Mouse (Mus musculus): ENCODE measurements at regions not wholly inside any gene's neighbourhood (a gene's known extent, or its start where the extent isn't known, plus 50 kb on each side); places are given as distances from the start of the nearest gene placed in this dataset.

DNA sequence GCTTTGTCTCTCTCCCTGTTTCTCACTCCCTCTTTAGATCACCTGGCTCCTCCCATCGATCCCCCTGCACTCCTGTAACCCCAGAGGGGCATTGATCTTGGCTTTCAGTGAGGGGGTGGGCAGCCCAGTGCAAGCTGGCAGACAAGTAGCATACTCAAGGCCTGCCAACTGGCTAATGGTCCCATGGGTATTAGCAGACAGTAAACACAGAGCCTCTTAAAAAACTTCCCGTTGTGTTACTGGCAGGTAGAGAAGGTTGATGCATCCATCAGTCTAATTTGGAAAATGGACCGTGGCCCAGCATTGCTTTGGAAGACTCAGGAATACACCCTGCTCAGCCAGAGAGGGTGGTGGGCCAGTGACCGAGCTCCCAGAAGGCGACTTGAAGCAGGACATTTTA lies 145.0 kb downstream of the 9530068E07Rik start:
- in situ Hi-C loops (cut with MboI, MseI): no loop called here

DNA sequence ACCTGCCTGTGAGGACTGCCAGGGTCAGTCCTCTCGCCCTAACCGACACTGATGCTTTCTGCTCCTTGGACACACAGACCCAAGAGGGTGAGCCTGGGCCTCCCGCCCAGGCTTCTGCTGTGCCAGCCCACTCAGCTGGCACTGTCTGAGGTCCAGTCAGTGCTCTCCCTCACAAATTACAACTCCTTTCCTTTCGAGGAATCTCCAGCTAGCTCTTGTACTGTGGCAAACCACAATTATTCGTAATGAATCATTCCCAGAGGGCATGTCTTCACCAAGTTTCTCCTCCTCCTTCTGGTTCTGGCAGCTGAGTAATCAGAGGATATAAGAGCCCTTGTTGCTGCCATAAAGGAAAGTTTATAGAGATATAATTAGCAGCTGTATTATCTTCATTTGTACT lies 155.2 kb downstream of the 9530068E07Rik start:
- in situ Hi-C loops (cut with MboI, MseI): no loop called here

DNA sequence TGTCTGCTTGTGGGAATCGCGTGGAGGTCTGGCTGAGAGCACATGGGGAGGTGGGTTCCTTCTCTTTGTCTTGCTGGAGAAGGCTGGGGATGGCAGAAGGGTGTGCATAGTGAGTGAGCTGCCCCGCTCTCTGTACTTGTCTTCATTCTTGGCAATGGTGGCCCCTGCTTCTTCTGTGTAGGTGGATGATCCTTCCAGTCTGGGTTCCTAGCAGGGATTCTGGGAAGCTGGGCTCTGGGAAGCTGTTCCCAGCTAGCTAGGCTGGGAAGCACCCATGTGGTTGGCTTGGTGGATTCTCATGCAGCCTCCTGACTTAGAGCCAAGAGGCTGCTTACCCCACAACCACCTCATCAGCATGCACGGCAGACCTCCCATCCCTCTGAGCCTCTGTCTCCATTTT lies 156.6 kb downstream of the 9530068E07Rik start:
- in situ Hi-C loops (cut with MboI, MseI): no loop called here

DNA sequence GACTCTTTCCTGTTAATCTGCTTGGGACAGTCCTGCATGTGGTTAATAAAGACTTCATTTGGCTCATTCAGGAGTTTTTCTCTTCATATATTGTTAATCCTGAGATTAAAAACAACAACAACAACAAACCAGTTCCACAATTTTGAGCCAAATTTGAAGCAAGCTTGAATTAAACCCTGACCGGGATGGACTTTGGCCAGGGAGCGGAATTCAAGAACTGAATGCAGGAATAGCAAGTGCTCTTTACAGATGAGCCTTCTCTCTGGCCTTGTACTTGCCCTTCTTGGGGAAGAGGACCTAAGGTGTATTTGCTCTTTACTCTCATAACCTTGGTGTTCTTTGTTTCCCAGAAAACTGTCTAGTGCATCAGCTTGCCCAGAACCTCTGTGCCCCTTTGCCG lies 161.6 kb downstream of the 9530068E07Rik start:
- in situ Hi-C loops (cut with MboI, MseI): no loop called here

DNA sequence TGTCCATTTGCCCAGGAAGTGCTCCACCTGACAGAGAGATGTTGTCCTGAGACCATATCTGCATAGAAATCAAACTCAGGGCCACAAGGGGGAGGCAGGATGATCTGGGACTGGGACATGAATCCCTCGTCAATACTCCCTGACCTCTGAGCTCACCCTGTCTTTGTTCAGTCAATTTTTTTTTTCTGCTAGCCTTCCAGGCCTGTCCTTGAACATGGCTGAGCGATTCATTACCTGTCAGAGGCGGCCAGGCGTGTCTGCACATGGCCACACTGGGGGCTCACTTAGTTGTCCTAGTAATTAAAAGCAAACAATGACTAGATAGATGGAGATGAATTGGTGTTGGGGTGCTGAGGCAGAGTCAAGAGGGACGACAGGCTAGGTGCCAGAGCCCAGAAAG lies 162.6 kb downstream of the 9530068E07Rik start:
- in situ Hi-C loops (cut with MboI, MseI): no loop called here

DNA sequence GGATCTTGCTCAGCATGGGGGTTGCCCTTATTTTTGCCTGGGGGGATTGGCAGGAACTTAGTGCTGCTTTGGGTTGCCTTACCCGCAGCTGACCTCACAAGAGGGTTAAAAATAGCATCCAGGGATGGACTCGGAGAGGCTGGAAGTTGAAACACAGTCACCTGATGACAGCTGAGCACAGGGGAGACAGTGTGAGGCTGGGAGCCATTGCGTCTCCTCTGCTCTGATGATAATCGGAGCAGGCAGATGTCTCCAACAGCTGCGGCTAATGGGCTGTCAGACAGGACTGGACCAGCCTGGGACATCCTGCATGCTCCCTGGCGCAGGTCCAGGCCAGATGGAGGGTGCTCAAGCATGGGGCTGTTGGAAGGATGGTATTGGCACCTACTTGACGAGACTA lies 165.1 kb downstream of the 9530068E07Rik start:
- in situ Hi-C loops (cut with MboI, MseI): no loop called here

DNA sequence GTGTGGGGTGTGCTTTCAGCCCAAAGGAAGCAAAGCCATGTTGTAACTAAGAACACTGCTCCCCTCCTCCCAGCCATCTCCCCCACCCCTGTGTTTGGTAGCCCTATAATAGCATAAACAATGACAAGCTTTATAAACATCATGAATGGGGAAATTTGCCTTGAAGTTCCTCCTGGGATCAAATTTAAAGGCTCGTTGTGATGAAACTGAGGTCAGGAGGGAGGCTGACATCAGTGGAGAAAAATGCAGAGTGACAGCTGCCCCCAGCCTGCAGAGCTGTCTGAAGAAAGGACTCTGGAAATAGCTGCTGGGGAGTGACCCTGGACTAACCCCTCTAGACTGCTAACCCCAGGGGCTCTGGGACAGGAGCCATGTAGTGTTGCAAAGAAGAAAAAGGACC lies 169.2 kb downstream of the 9530068E07Rik start:
- in situ Hi-C loops (cut with MboI, MseI): no loop called here

DNA sequence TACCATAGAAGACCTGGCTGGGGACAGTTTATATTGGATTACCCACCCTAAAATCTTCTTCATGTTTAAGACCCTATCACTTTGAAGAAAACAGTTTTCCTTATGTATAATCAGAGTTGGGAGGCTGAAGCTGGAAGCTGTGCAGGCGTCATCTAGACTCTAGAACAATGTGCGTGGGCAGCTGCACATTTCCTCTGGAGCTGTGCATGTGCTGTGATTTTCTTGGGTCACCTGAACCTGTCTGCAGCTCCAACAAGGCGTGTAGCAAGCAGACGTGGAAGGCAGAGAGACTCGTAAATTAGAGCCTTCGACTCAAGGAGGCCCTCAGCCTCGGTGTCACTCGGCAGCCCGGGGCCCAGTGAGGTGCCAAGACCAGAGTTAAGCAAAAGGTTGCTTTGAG lies 169.8 kb downstream of the 9530068E07Rik start:
- in situ Hi-C loops (cut with MboI, MseI): no loop called here

DNA sequence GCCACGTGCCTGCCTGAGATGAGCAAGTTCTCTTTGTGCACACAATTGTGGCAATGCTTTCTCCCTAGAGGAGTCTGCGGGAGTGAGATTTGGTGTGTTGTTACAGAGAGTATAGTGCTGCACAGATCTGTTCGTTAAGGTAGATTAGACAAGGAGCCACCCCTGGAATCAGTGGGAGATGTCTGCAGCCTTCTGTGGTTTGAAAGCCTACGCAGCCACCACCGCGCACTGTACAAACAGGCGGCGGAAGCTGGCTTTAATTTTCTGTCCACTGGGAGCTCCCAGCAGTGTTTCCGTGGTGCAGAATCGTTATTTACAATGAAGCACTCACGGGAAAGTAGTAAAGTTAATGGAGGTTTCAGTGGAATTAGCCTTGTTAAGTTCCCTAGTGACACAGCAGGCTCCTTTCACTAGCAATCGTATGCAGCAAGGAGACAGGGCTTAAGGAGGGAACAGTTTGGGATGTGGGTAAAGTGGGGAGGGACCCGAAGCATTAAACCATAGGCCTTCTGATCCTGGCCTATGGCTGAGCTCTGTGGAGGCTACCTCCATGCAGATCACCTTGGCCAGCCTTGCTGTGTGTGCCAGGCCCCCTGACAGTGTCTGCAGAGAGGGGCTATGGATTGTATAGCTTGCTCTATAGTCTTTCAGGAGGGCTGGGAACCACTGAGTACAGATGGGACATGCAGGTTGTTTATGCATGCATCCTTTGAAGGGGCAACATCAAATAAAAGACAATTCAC lies 171.9 kb downstream of the 9530068E07Rik start:
- in situ Hi-C loops (cut with MboI, MseI): no loop called here

DNA sequence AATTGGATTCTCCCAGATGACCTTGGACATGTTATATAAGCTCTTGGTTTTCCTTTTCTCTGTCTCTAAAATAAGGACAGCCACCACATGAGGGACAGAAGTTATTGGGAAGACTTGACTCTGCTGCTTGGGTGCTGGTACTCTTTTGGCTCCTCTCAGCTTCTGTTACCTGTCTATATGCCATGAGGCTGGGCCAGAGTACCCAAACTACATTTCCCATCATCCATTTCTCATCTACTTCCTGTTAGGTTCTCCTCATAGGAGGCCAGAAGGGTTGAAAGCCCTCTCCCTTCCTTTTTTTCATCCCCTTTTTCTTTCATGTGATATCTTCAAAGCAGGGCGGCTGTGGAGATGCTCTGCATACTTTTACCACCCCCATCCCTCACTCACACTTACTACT lies 172.6 kb downstream of the 9530068E07Rik start:
- in situ Hi-C loops (cut with MboI, MseI): no loop called here

DNA sequence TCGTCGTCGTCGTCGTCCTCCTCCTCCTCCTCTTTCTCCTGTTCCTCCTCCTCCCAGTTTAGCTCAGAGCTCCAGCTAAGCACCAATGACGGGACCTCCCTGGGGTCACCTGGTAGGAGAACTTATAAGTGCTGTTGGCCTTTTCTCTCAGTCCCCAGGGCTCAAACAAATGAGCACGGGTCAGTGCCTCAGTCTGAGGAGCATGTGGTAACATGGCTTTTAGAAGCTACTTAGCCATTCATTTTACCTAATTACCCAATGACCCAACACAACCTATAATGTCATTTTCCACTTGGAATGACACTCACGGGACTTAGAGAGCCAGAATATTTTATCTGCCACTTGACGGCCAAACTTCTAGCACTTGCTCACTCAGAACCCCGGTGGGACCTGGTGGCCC lies 173.5 kb downstream of the 9530068E07Rik start:
- in situ Hi-C loops (cut with MboI, MseI): no loop called here

DNA sequence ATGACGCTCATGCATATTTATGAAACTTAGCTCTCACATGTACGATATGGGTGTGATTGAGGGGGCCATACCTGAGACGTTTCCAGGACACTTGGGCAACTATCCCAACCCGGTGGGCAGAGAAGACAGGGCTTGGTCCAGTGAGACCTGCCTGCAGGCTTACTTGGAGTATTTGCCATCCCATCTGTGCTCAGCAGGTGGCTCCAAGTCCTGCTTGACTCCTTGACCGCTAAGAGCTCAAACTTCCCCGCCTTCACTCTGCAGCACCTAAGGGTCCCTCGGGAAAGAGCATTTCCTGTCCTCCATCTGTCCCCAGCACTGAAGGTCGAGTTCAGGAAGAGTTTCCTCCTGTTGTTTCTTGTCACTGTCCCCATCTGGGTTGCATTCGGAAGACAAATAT lies 182.2 kb downstream of the 9530068E07Rik start:
- in situ Hi-C loops (cut with MboI, MseI): no loop called here

DNA sequence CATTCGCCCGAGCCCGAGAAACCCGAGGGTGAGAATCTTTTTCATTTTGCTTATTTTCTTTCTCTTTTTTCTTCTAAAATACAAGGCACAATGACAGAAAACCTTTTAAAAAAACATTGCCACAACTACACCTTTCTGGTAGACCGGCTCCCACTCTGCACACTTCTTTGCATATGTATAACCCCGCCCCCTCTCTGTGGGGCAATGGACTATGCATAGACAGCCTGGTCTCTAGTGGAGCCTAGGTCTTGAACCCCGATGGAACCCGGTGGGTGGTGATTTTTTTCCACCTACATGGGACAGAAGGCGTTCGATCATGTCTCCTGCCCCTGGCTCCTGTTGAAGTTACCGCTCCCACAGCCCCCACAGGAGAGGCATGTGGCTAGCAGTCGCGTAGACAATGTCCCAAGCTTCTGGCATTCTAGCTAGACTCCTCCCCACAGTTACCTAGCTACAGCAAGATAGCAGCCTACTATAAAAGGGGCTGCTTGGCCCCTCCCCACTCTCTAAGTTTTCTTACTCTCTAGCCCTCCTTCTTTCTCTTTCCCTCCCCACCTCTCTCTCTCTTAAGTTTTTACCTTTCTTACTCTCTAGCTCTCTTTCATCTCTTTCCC lies 183.6 kb downstream of the 9530068E07Rik start:
- in situ Hi-C loops (cut with MboI, MseI): no loop called here

DNA sequence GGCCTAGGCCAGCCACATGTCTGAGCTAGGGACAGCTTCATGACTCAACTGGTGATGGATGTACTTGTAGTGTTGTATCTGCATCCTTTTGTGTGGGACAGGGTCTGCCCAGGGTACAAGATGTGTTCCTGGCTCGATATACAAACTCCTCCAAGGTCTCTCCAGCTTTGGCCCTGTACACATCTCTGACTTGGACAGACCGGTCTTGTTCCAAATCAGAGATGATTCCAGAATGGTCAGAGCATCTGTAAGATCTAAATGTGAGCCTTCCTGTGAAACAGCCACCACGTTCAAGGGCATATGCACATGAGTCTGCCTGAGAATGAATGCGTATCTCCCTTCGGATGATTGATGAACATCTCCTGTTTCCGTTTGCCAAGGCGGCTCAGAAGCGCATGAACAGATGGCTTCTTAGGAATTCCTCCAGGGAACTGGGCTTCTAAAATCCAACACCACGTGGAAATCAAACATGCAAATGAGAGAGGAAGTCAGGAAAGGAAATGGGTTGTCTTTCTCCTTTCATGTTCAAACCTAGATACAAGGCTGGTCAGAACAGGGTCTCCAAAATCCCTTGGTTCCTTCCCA lies 172.7 kb upstream of the Fstl4 start:
- in situ Hi-C loops (cut with MboI, MseI): no loop called here

DNA sequence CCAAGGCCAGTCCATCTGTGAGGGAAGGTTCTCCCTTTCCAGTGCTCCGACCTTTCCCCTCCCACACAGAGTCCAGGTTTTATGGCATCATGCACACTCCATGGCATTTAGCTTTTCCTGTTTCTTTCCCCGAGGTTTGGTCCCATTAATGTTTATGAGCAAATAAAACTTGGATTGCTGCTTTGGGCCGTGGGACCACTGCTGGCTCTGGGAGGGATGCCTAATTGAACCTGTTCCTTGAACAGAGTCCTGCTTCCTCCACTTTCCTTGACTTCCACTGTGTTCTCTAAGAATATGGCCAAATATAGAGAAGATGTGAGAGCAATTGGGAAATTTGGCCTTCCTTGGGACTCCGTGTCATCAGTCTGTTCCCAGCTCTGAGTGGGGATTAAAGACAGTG lies 170.3 kb upstream of the Fstl4 start:
- in situ Hi-C loops (cut with MboI, MseI): no loop called here

DNA sequence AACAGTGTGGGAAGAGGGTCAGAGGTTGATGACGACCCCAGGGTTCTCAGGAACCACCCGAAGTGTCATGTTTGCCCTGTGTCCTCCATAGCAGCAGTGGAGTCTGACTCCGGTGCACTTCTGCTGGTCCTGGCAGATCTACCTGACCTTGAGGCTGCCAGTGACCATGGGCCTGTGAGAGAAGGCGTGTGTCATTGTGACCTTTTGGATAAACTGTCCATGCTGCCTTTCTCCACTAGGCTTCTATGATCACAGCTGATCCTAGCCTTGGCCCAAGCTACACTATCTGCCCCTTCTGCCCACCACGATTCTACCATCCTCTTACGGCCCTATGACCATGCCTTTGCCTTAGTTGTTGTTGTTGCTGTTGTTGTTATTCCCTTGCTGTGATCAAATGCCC lies 163.2 kb upstream of the Fstl4 start:
- in situ Hi-C loops (cut with MboI, MseI): no loop called here

DNA sequence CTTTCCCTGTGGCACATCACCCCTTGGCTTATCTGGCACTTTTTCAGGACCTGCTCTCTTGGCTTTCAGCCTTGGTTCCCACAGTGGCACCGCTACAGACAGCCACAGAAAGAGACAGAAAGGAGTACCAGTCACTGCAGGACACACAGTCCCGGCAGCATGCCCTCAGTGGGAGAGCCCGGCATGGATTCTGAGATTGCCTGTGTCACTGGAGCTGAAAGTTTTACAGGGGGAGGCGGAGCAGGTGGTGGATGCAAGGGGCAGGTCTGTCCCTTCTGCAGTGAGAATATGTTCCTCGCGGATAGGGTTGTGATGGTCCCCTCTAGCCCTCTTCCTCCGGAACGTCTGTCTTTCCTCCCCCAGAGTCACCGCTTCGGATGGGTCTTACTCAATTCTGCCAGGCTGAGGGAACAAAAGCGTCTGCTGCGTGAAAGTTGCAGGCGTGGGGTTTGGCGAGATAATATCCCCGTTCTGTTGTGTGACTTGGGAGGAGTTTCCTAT lies 162.3 kb upstream of the Fstl4 start:
- in situ Hi-C loops (cut with MboI, MseI): no loop called here

DNA sequence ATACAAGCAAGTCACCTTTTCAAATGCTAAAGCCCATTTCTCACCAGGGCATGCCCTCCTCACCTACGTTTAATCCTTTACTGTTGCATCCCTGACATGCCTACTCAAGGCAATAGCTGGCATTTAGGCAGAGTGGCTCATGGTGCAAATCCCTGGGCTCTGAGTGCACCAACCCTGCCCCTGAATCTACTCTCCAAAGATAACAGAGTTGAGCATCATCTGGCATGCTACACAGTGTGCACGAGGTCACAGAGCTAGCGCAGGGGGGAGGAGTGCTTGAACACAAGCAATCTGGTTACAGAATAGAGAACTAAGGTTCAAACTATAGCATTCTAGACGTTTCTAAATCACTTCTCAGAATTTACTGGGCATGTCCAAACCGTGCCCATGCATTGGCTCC lies 161.6 kb upstream of the Fstl4 start:
- in situ Hi-C loops (cut with MboI, MseI): no loop called here

DNA sequence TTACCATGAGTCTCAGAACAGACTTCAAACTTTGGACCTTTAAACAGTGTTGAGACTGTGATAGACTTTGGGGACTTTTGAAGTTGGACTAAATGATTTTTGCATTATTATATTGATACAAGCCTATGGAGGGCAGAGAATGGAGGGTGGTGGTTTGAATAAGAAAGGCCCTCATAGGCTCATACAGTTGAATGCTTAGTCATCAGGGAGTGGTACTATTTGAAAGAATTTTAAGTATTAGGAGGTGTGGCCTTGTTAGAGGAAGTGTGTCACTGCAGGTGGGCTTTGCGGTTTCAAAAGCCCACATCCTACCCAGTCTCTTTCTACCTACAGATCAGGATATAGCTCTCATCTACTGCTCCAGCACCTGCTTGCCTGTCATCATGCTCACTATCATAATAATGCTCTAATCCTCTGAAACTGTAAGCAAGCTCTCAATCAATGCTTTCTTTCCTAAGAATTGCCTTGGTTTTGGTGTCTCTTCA lies 153.7 kb upstream of the Fstl4 start:
- in situ Hi-C loops (cut with MboI, MseI): no loop called here

DNA sequence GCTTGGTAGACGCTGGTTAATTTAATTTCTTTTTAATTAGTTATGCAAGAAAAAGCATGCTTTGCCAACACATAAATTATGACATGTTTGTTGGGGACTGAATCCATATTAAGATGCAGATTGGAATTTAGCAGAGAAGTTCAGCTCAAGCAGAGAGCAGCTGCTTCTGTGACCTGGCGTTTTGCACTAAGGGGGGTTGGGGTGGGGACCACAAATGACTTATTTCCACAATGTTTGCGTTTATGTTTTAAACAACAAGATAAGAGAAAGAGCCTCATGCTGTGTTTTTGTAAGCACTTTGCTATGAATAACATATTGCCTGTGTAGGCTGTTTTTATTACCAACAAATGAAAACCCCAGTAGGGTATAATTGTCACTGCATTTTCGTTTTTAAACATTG lies 148.8 kb upstream of the Fstl4 start:
- in situ Hi-C loops (cut with MboI, MseI): no loop called here

DNA sequence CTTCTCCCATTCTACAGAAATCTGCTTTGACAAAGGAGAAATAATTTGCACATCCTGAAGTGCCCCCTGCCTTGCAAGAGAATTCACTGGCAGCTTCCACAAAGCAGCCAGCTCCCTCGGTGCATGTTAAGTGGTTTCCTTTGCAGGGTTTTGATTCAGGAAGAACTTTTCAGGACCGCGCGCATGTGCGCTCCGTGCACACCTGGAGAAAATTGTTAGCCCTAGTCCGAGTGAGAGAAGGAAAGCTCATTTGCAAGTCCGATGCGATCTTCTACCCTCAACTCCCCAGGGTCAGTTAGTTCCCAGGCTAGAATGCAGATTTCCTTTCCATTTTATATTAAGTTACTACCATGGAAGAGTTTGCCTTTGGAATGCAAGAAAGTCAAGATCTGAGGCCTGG lies 145.8 kb upstream of the Fstl4 start:
- in situ Hi-C loops (cut with MboI, MseI): no loop called here

DNA sequence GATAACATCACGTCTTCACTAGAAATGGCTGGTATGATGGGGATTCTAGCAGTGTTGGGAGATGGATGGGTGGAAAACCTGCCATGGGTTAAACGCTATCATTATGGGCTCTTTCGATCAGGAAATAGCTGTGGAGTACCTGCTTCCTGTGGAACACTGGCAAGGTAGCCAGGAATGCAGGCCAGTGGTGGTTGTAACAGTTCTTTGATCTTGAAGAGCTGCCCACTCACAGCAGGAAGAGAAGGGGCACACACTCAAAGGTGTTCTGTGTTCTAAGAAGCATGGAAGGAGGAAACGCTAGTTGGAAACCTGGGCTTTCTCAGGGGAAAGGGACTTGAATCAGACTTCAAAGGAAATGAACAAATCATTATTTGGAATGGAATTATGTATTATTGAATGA lies 141.6 kb upstream of the Fstl4 start:
- in situ Hi-C loops (cut with MboI, MseI): no loop called here

DNA sequence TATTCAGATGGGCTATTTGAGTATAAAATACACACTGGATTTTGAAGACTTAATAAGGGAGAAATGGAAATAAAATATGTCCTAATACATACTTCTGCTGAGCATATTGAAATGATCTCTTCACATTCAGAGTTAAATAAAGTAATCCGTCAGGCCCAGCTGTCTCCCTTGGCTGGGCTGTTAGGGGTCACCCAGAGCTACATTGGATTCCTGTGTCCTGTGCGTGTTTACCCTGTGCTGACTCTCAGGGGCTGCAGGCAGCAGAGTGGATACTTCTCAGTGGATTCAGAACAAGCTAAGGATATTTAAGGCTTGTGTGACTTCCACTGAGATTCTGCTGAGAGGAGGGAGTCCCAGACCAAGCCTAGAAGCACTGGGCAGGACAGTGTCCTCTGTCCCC lies 135.6 kb upstream of the Fstl4 start:
- in situ Hi-C loops (cut with MboI, MseI): no loop called here
